23 mouse cellular contexts compared by ENCODE assay signal in genomic region chr7:100150086-100150485, GRCm38 (mm10). TPM values are rescaled to one million over a fixed set of nuclear protein-coding genes. Genes with fewer than 3 reads are reported as not detected.
DNase-seq lines count a peak whose midpoint lies in the region; ATAC-seq and TF ChIP-seq lines count a peak whose summit lies in the region.
"Had no signal": no experiment of that assay in that cellular context is flagged by ENCODE, and none has a peak within 500 bp of the region (broad histone marks: within the 10 kb centered on the region; RNA-seq: fewer than 3 reads in every experiment).

No protein-coding gene starts in this region.

- DNase-seq in adrenal gland, postnatal 14 days = peak; percentile 30
- no peak for DNase-seq in adrenal gland, adult 18-20 months (ENCODE audit: low spot score in 2 of 2)
- no peak for DNase-seq in liver, postnatal 0 days
- DNase-seq in kidney, postnatal 4 days = peak; percentile 18 to 32
- DNase-seq in thymus, postnatal 25 days = no peak
- DNase-seq: cerebellum, adult 9-10 months; right cerebral cortex, postnatal 25 days; thymus, postnatal 36 days had no signal

- peaks cover 3% of the 10 kb centered on the region; the same call in 1 of the 2 replicates for H3K4me1 ChIP-seq in liver, postnatal 0 days (ENCODE audit: insufficient read depth)
- no peaks in the 10 kb centered on the region for H3K4me1 ChIP-seq in liver, embryonic 12.5 days
- H3K4me1 ChIP-seq in bone marrow, adult 2 months (ENCODE audit: control insufficient read depth, insufficient read depth, low read length) = no peaks in the 10 kb centered on the region
- no peaks in the 10 kb centered on the region for H3K4me1 ChIP-seq in hindbrain, embryonic 16.5 days (ENCODE audit: control insufficient read depth, insufficient read depth, low read depth, low read length)
- H3K4me1 ChIP-seq: forebrain, embryonic 12.5 days; hindbrain, embryonic 15.5 days; liver, embryonic 15.5 days; midbrain, embryonic 13.5 days; neural tube, embryonic 12.5 days had no signal

- no peak overlapping the region for H3K9ac ChIP-seq in liver, postnatal 0 days (replicated peaks)
- H3K9ac ChIP-seq in liver, embryonic 12.5 days = no peak overlapping the region
- H3K9ac ChIP-seq in hindbrain, embryonic 16.5 days (ENCODE audit: low read depth, low read length) = no peak overlapping the region
- H3K9ac ChIP-seq: forebrain, embryonic 12.5 days; heart, embryonic 13.5 days; hindbrain, embryonic 15.5 days; liver, embryonic 15.5 days; midbrain, embryonic 13.5 days; neural tube, embryonic 12.5 days had no signal

- H3K27me3 ChIP-seq in liver, postnatal 0 days (ENCODE audit: insufficient read depth, low read length) = no peaks in the 10 kb centered on the region
- peaks cover 21% of the 10 kb centered on the region for H3K27me3 ChIP-seq in liver, embryonic 12.5 days (replicated peaks)
- no peaks in the 10 kb centered on the region for H3K27me3 ChIP-seq in hindbrain, embryonic 16.5 days (replicated peaks; ENCODE audit: control insufficient read depth, insufficient read depth, low read length)
- H3K27me3 ChIP-seq: forebrain, embryonic 12.5 days; heart, embryonic 13.5 days; hindbrain, embryonic 15.5 days; neural tube, embryonic 12.5 days had no signal

- no peak for TF ChIP-seq EP300 in liver, postnatal 0 days (IDR thresholded peaks at IDR 0.05; ENCODE audit: low read depth)

- H3K27ac ChIP-seq in liver, postnatal 0 days (ENCODE audit: low read depth) = no peak overlapping the region
- no peak overlapping the region for H3K27ac ChIP-seq in liver, embryonic 12.5 days
- peak overlapping the region; percentile 41; the same call in 1 of the 2 replicates for H3K27ac ChIP-seq in bone marrow, adult 2 months (ENCODE audit: control insufficient read depth, insufficient read depth, low read depth, low read length, poor library complexity)
- H3K27ac ChIP-seq in hindbrain, embryonic 16.5 days (ENCODE audit: low read depth, low read length) = no peak overlapping the region
- H3K27ac ChIP-seq: forebrain, embryonic 12.5 days; heart, embryonic 13.5 days; hindbrain, embryonic 15.5 days; kidney, postnatal 0 days; liver, embryonic 15.5 days; midbrain, embryonic 13.5 days; neural tube, embryonic 12.5 days; stomach, postnatal 0 days had no signal

- no peak overlapping the region for H3K4me3 ChIP-seq in liver, postnatal 0 days (ENCODE audit: low read depth, low read length)
- no peak overlapping the region for H3K4me3 ChIP-seq in liver, embryonic 12.5 days
- H3K4me3 ChIP-seq in bone marrow, adult 2 months (replicated peaks; ENCODE audit: control insufficient read depth, low read depth, low read length) = peak overlapping the region; percentile 23
- no peak overlapping the region for H3K4me3 ChIP-seq in hindbrain, embryonic 16.5 days (ENCODE audit: low read length)
- H3K4me3 ChIP-seq: forebrain, embryonic 12.5 days; heart, embryonic 13.5 days; hindbrain, embryonic 15.5 days; liver, embryonic 15.5 days; midbrain, embryonic 13.5 days; neural tube, embryonic 12.5 days had no signal

- H3K9me3 ChIP-seq in liver, postnatal 0 days (ENCODE audit: low read length) = no peaks in the 10 kb centered on the region
- no peaks in the 10 kb centered on the region for H3K9me3 ChIP-seq in liver, embryonic 12.5 days (replicated peaks)
- no peaks in the 10 kb centered on the region for H3K9me3 ChIP-seq in hindbrain, embryonic 16.5 days (ENCODE audit: control insufficient read depth, low read length)
- H3K9me3 ChIP-seq: forebrain, embryonic 12.5 days; heart, embryonic 13.5 days; hindbrain, embryonic 15.5 days; liver, embryonic 15.5 days; midbrain, embryonic 13.5 days; neural tube, embryonic 12.5 days had no signal

- no peaks in the 10 kb centered on the region for H3K36me3 ChIP-seq in liver, postnatal 0 days (replicated peaks; ENCODE audit: insufficient read depth, low read length)
- no peaks in the 10 kb centered on the region for H3K36me3 ChIP-seq in liver, embryonic 12.5 days
- H3K36me3 ChIP-seq in hindbrain, embryonic 16.5 days (ENCODE audit: control insufficient read depth, insufficient read depth, low read length) = no peaks in the 10 kb centered on the region
- H3K36me3 ChIP-seq: forebrain, embryonic 12.5 days; heart, embryonic 13.5 days; hindbrain, embryonic 15.5 days; liver, embryonic 15.5 days; midbrain, embryonic 13.5 days; neural tube, embryonic 12.5 days had no signal

- WGBS in liver, postnatal 0 days (ENCODE audit: insufficient replicate concordance) = 62% methylated on average over 10 of the region's 10 CpGs
- 70% methylated on average over 10 of the region's 10 CpGs for WGBS in liver, embryonic 12.5 days (ENCODE audit: insufficient replicate concordance)
- WGBS in bone marrow, adult 2 months = 61% methylated on average over 10 of the region's 10 CpGs
- WGBS in hindbrain, embryonic 16.5 days = 49% methylated on average over 10 of the region's 10 CpGs

- peak overlapping the region; percentile 36; the same call in 1 of the 2 replicates for H3K4me2 ChIP-seq in liver, postnatal 0 days (ENCODE audit: low read depth, low read length)
- H3K4me2 ChIP-seq in liver, embryonic 12.5 days = no peak overlapping the region
- H3K4me2 ChIP-seq in hindbrain, embryonic 16.5 days (ENCODE audit: low read length) = no peak overlapping the region
- H3K4me2 ChIP-seq: forebrain, embryonic 12.5 days; heart, embryonic 13.5 days; hindbrain, embryonic 15.5 days; liver, embryonic 15.5 days; midbrain, embryonic 13.5 days; neural tube, embryonic 12.5 days had no signal

- no peak for TF ChIP-seq POLR2A in bone marrow, adult 2 months (IDR thresholded peaks at IDR 0.05; ENCODE audit: borderline replicate concordance, control insufficient read depth, low read depth, low read length)

- ATAC-seq in liver, postnatal 0 days = no peak
- ATAC-seq in liver, embryonic 12.5 days = no peak
- no peak for ATAC-seq in hindbrain, embryonic 16.5 days
- ATAC-seq: lung, postnatal 0 days; midbrain, embryonic 13.5 days had no signal

- TF ChIP-seq CTCF in liver, postnatal 0 days (IDR thresholded peaks at IDR 0.05; ENCODE audit: low read depth) = no peak
- TF ChIP-seq CTCF in bone marrow, adult 2 months (IDR thresholded peaks at IDR 0.05; ENCODE audit: control insufficient read depth, insufficient read depth, low read length) = no peak

RNA-seq across cellular contexts. Expression of gene Lipt2, which starts 9.0 kb away (rescaled TPM):
- 5.7 and 7.0 TPM in 2 replicates for total RNA-seq in adrenal gland, postnatal 14 days (2021)
- 1 to 10 TPM; 3.4 to 4.1 TPM for total RNA-seq in adrenal gland, adult 18-20 months (2021)
- 6.4 and 7.6 TPM in 2 replicates for polyA plus RNA-seq in liver, postnatal 0 days (2015; fragmentation: Nextera tagmentation; extraction: Ambion mirVana)
- 8.9 and 10.1 TPM in 2 replicates for polyA plus RNA-seq in liver, embryonic 12.5 days (2016; fragmentation: Nextera tagmentation; extraction: Ambion mirVana)
- polyA plus RNA-seq in bone marrow, adult 2 months (2011; ENCODE audit: insufficient read depth, insufficient read length, low replicate concordance, missing spikeins) = 1.5 and 3.9 TPM in 2 replicates
- 18.3 and 19.5 TPM in 2 replicates for polyA plus RNA-seq in hindbrain, embryonic 16.5 days (2015; fragmentation: Nextera tagmentation; extraction: Ambion mirVana)

RNA-seq across cellular contexts. Expression of gene Kcne3, which starts 26.2 kb away (rescaled TPM):
- 2.0 and 2.6 TPM in 2 replicates for total RNA-seq in adrenal gland, postnatal 14 days (2021)
- total RNA-seq in adrenal gland, adult 18-20 months (2021) = 1 to 10 TPM in 1 of 2 experiments, under 1 TPM in 1; 0.56 to 1.1 TPM
- 1.4 and 1.6 TPM in 2 replicates for polyA plus RNA-seq in liver, postnatal 0 days (2015; fragmentation: Nextera tagmentation; extraction: Ambion mirVana)
- polyA plus RNA-seq in liver, embryonic 12.5 days (2016; fragmentation: Nextera tagmentation; extraction: Ambion mirVana) = 3.4 and 4.4 TPM in 2 replicates
- 2.7 and 2.9 TPM in 2 replicates for polyA plus RNA-seq in bone marrow, adult 2 months (2011; ENCODE audit: insufficient read depth, insufficient read length, low replicate concordance, missing spikeins)
- 0.31 and 0.67 TPM in 2 replicates for polyA plus RNA-seq in hindbrain, embryonic 16.5 days (2015; fragmentation: Nextera tagmentation; extraction: Ambion mirVana)
- total RNA-seq: ES-E14; layer of hippocampus, postnatal 10 days; left cerebral cortex, postnatal 14 days had no signal

RNA-seq across cellular contexts. Expression of gene Pold3, which starts 28.7 kb away (rescaled TPM):
- total RNA-seq in adrenal gland, postnatal 14 days (2021) = 22.5 and 30.0 TPM in 2 replicates
- 10 to 100 TPM; 17.5 to 17.6 TPM for total RNA-seq in adrenal gland, adult 18-20 months (2021)
- 17.2 and 21.8 TPM in 2 replicates for polyA plus RNA-seq in liver, postnatal 0 days (2015; fragmentation: Nextera tagmentation; extraction: Ambion mirVana)
- 72.3 and 73.6 TPM in 2 replicates for polyA plus RNA-seq in liver, embryonic 12.5 days (2016; fragmentation: Nextera tagmentation; extraction: Ambion mirVana)
- polyA plus RNA-seq in bone marrow, adult 2 months (2011; ENCODE audit: insufficient read depth, insufficient read length, low replicate concordance, missing spikeins) = 42.7 and 47.1 TPM in 2 replicates
- polyA plus RNA-seq in hindbrain, embryonic 16.5 days (2015; fragmentation: Nextera tagmentation; extraction: Ambion mirVana) = 45.4 and 47.0 TPM in 2 replicates

Comparison
In these comparisons a context has a peak if more than half of its experiments do, and no peak if none do; other contexts are left out.
1. DNase-seq: peak in adrenal gland, postnatal 14 days (single experiment) and kidney, postnatal 4 days (2 of 2); none in adrenal gland, adult 18-20 months (0 of 2), liver, postnatal 0 days (single experiment) and thymus, postnatal 25 days (single experiment).